Mouse (Mus musculus): ENCODE measurements around the gene Gpa33. TPM values are rescaled to one million over a fixed set of nuclear protein-coding genes. Genes with fewer than 3 reads are reported as not detected.

The Gpa33 gene
- polyA plus RNA-seq, 1 experiment, result not detected

- H3K4me1 ChIP-seq (ENCODE audit: control insufficient read depth, insufficient read depth, low read length), result no peaks in the 10 kb centered on the region
- TF ChIP-seq CTCF (IDR thresholded peaks at IDR 0.05; ENCODE audit: borderline replicate concordance, insufficient read depth, low read depth, low read length) (no peak), POLR2A (IDR thresholded peaks at IDR 0.05; ENCODE audit: borderline replicate concordance, insufficient read depth, low read length) (no peak)
Observed at GRCm38 (mm10) chr1:166157712-166158111, 27.7 kb downstream of the Gpa33 start.

GRCm38 (mm10) chr1:166158664-166159063 lies 28.6 kb downstream of the Gpa33 start:
- Histone ChIP-seq H3K27me3 (ENCODE audit: control insufficient read depth, insufficient read depth, low read length) (no peaks in the 10 kb centered on the region), H3K4me1 (ENCODE audit: control insufficient read depth, insufficient read depth, low read length) (no peaks in the 10 kb centered on the region), H3K4me3 (replicated peaks; ENCODE audit: insufficient read depth, low read depth, low read length) (no peak overlapping the region), H3K27ac (ENCODE audit: insufficient read depth, low read length) (no peak overlapping the region)
- 60% methylated on average over 9 of the region's 9 CpGs for WGBS
- no peak for DNase-seq
- no peak for TF ChIP-seq POLR2A (IDR thresholded peaks at IDR 0.05; ENCODE audit: borderline replicate concordance, insufficient read depth, low read length)
- TF ChIP-seq CTCF (IDR thresholded peaks at IDR 0.05; ENCODE audit: borderline replicate concordance, insufficient read depth, low read depth, low read length), result no peak

More at GRCm38 (mm10) chr1:166157712-166158111, 27.7 kb downstream of the Gpa33 start:
- H3K4me3 ChIP-seq (replicated peaks; ENCODE audit: insufficient read depth, low read depth, low read length), result no peak overlapping the region
- 75% methylated on average over 12 of the region's 12 CpGs for WGBS
- H3K27me3 ChIP-seq (ENCODE audit: control insufficient read depth, insufficient read depth, low read length), result no peaks in the 10 kb centered on the region
- no peak for DNase-seq
- H3K27ac ChIP-seq (ENCODE audit: insufficient read depth, low read length), result no peak overlapping the region

DNA sequence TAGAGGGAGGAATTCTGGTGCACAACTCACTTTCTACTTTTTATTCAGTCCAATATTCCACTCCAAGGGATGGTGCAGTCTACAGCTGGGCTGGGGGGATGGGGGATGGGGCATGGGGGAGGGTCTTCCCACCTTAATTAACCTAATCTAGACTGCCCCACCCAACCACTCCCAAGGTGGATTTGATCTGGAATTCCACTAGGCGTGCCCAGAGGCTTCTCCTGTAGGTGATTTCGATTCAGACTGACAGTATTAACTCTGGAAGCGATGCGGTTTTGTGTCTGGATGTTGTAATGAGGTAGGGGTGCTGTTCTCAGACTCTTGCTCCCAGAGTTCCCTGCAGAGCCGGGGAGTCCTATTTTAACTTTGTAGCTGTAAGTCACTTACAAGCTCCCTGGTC lies 30.1 kb downstream of the Gpa33 start:
- TF ChIP-seq POLR2A (IDR thresholded peaks at IDR 0.05; ENCODE audit: borderline replicate concordance, insufficient read depth, low read length), result no peak
- no peak for TF ChIP-seq CTCF (IDR thresholded peaks at IDR 0.05; ENCODE audit: borderline replicate concordance, insufficient read depth, low read depth, low read length)
- DNase-seq, result no peak
- H3K4me3 ChIP-seq (replicated peaks; ENCODE audit: insufficient read depth, low read depth, low read length), result no peak overlapping the region
- H3K27ac ChIP-seq (ENCODE audit: insufficient read depth, low read length), result no peak overlapping the region
- no peaks in the 10 kb centered on the region for H3K4me1 ChIP-seq (ENCODE audit: control insufficient read depth, insufficient read depth, low read length)
- no peaks in the 10 kb centered on the region for H3K27me3 ChIP-seq (ENCODE audit: control insufficient read depth, insufficient read depth, low read length)
- WGBS, result 50% methylated on average over 5 of the region's 5 CpGs

DNA sequence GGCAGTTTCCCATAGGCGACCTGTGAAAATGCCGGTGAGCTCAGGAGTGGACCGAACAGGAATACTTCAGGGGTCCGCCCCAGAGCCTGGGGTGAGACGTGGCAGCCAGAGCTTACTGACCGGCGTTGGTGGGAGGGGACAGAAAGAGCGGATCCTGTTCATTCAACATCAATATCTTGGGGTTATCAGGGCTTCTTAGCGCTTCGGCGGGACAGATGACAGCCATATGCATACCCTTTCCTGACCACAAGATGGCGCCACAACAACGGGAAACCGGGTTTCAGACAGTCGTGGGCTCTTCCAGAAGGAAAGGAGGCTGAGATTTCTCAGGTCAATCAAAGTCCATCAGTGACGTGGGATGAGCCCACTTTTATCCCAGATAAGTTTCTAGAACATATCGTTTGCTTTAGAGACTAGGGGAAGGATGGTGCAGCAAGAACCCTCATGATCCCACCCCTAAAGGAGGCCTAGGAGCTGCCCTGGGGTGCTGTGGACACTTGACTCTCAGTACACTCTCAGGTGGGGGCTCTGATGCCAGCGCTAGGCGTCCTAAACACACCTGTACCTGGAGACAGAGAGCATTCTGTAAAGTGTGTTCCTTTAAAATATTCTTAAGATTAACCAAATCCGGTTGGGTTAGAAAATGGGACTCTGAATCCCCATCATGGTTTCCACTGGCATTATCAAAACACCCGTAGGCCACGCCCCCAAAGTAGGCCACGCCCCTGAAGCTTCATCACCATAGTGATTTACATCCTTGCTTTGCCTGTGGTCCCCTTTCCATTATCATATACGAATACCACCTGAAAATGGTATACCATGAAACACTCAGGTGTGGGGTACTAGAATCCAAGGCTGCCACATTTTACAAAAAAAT lies 30.8 kb downstream of the Gpa33 start:
- WGBS, result 17% methylated on average over 24 of the region's 24 CpGs

GRCm38 (mm10) chr1:166164580-166164979 lies 34.5 kb downstream of the Gpa33 start:
- Histone ChIP-seq H3K27me3 (ENCODE audit: control insufficient read depth, insufficient read depth, low read length) (no peaks in the 10 kb centered on the region), H3K27ac (ENCODE audit: insufficient read depth, low read length) (no peak overlapping the region), H3K4me3 (replicated peaks; ENCODE audit: insufficient read depth, low read depth, low read length) (no peak overlapping the region), H3K4me1 (ENCODE audit: control insufficient read depth, insufficient read depth, low read length) (no peaks in the 10 kb centered on the region)
- DNase-seq, result no peak
- WGBS, result 92% methylated on average over 14 of the region's 14 CpGs
- TF ChIP-seq CTCF (IDR thresholded peaks at IDR 0.05; ENCODE audit: borderline replicate concordance, insufficient read depth, low read depth, low read length) (no peak), POLR2A (IDR thresholded peaks at IDR 0.05; ENCODE audit: borderline replicate concordance, insufficient read depth, low read length) (no peak)

More for the DNA sequence above, 30.8 kb downstream of the Gpa33 start:
- H3K4me1 ChIP-seq (ENCODE audit: control insufficient read depth, insufficient read depth, low read length), result no peaks in the 10 kb centered on the region
- no peak overlapping the region for H3K27ac ChIP-seq (ENCODE audit: insufficient read depth, low read length)
- DNase-seq, result peak; percentile 62 to 80
- TF ChIP-seq CTCF (IDR thresholded peaks at IDR 0.05; ENCODE audit: borderline replicate concordance, insufficient read depth, low read depth, low read length) (peak; percentile 93), POLR2A (IDR thresholded peaks at IDR 0.05; ENCODE audit: borderline replicate concordance, insufficient read depth, low read length) (no peak)
- H3K4me3 ChIP-seq (replicated peaks; ENCODE audit: insufficient read depth, low read depth, low read length), result no peak overlapping the region
- no peaks in the 10 kb centered on the region for H3K27me3 ChIP-seq (ENCODE audit: control insufficient read depth, insufficient read depth, low read length)

DNA sequence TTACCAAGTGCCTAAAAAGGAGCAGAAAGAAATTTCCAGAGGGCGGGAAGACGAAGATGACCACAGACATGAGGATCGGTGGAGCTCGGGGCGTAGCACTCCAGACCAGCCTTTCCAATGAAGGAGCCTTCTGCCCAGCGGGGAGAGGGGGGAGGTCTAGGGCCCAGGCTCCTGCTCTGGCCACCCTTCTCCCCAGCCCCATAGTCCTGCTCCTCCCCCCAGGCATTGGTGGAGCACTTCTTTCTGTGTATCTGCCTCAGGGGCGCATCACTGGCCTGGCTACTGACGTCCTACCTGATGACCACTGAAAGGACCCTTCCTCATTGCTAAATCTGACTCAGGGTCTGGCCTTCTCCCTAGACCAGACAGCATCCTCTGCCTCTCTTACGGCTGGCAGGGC lies 35.1 kb downstream of the Gpa33 start:
- no peaks in the 10 kb centered on the region for H3K27me3 ChIP-seq (ENCODE audit: control insufficient read depth, insufficient read depth, low read length)
- 92% methylated on average over 9 of the region's 9 CpGs for WGBS
- no peaks in the 10 kb centered on the region for H3K4me1 ChIP-seq (ENCODE audit: control insufficient read depth, insufficient read depth, low read length)
- TF ChIP-seq POLR2A (IDR thresholded peaks at IDR 0.05; ENCODE audit: borderline replicate concordance, insufficient read depth, low read length), result no peak
- TF ChIP-seq CTCF (IDR thresholded peaks at IDR 0.05; ENCODE audit: borderline replicate concordance, insufficient read depth, low read depth, low read length), result no peak
- H3K4me3 ChIP-seq (replicated peaks; ENCODE audit: insufficient read depth, low read depth, low read length), result no peak overlapping the region
- no peak for DNase-seq
- H3K27ac ChIP-seq (ENCODE audit: insufficient read depth, low read length), result no peak overlapping the region

DNA sequence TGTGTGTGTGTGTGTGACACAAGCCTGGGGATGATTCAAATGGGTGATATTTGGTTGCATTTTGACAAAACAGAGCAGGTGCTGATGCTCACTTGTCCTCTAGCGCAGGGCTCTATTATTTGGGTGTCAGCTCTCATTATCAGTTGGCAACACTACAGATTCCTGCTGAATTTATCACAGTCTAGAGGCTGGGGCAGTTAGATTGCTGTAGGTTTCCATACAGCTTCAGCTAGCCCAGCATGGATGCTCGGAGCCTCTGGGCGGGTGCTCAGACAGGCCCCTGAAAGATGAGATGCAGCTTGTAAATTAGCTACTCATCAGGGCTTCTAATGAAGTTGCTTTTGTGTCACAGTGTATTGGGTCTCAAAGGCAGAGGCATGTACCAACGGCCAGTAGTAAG lies 37.4 kb downstream of the Gpa33 start:
- WGBS, result 70% methylated on average over 4 of the region's 4 CpGs
- Histone ChIP-seq H3K27me3 (ENCODE audit: control insufficient read depth, insufficient read depth, low read length) (no peaks in the 10 kb centered on the region), H3K4me3 (replicated peaks; ENCODE audit: insufficient read depth, low read depth, low read length) (no peak overlapping the region), H3K4me1 (ENCODE audit: control insufficient read depth, insufficient read depth, low read length) (no peaks in the 10 kb centered on the region), H3K27ac (ENCODE audit: insufficient read depth, low read length) (no peak overlapping the region)
- TF ChIP-seq POLR2A (IDR thresholded peaks at IDR 0.05; ENCODE audit: borderline replicate concordance, insufficient read depth, low read length) (no peak), CTCF (IDR thresholded peaks at IDR 0.05; ENCODE audit: borderline replicate concordance, insufficient read depth, low read depth, low read length) (no peak)
- DNase-seq, result no peak

DNA sequence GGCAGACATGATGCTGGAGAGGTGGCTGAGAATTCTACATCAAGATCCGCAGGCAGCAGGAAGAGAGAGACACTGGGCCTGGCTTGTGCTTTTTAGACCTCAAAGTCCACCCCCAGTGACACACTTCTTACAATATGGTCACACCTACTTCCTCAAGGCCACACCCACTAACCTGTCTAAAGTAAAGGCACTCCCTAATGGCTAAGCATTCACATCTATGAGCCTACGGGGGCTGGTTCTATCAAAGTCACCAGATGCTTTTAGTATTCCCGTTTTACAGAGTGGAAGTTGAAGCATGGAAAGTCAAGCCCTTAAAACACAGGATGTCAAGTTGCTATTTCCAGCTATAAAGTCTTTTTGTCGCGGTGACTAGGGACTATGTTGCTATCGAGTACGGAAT lies 38.0 kb downstream of the Gpa33 start:
- 95% methylated on average over 7 of the region's 7 CpGs for WGBS
- no peak overlapping the region for H3K4me3 ChIP-seq (replicated peaks; ENCODE audit: insufficient read depth, low read depth, low read length)
- H3K4me1 ChIP-seq (ENCODE audit: control insufficient read depth, insufficient read depth, low read length), result no peaks in the 10 kb centered on the region
- no peak for TF ChIP-seq POLR2A (IDR thresholded peaks at IDR 0.05; ENCODE audit: borderline replicate concordance, insufficient read depth, low read length)
- no peak for TF ChIP-seq CTCF (IDR thresholded peaks at IDR 0.05; ENCODE audit: borderline replicate concordance, insufficient read depth, low read depth, low read length)
- DNase-seq, result no peak
- no peak overlapping the region for H3K27ac ChIP-seq (ENCODE audit: insufficient read depth, low read length)
- no peaks in the 10 kb centered on the region for H3K27me3 ChIP-seq (ENCODE audit: control insufficient read depth, insufficient read depth, low read length)

Measured in cerebellum, adult 2 months (tissue).